ENCODE assay signal across 8 mouse cellular contexts in genomic region chr13:112271901-112272537, GRCm38 (mm10). TPM values are rescaled to one million over a fixed set of nuclear protein-coding genes. Genes with fewer than 3 reads are reported as not detected.
DNase-seq lines count a peak whose midpoint lies in the region; ATAC-seq and TF ChIP-seq lines count a peak whose summit lies in the region.

No protein-coding gene starts in this region.

- no peaks in the 10 kb centered on the region for H3K36me3 ChIP-seq in embryonic facial prominence, embryonic 12.5 days
- no peaks in the 10 kb centered on the region for H3K36me3 ChIP-seq in lung, embryonic 14.5 days (ENCODE audit: insufficient read depth)
- H3K36me3 ChIP-seq in thymus, adult 2 months (ENCODE audit: control insufficient read depth, insufficient read depth, low read length), result no peaks in the 10 kb centered on the region

- no peak overlapping the region for H3K9ac ChIP-seq in embryonic facial prominence, embryonic 12.5 days
- no peak overlapping the region for H3K9ac ChIP-seq in lung, embryonic 14.5 days

- H3K27me3 ChIP-seq in embryonic facial prominence, embryonic 12.5 days, result no peaks in the 10 kb centered on the region
- H3K27me3 ChIP-seq in lung, embryonic 14.5 days (ENCODE audit: insufficient read depth, low read length), result no peaks in the 10 kb centered on the region
- no peaks in the 10 kb centered on the region for H3K27me3 ChIP-seq in thymus, adult 2 months (ENCODE audit: control insufficient read depth, insufficient read depth, low read length)

- no peaks in the 10 kb centered on the region for H3K4me1 ChIP-seq in embryonic facial prominence, embryonic 12.5 days
- no peaks in the 10 kb centered on the region for H3K4me1 ChIP-seq in lung, embryonic 14.5 days (ENCODE audit: insufficient read depth)
- H3K4me1 ChIP-seq in thymus, adult 2 months (replicated peaks; ENCODE audit: control insufficient read depth, insufficient read depth, low read length), result no peaks in the 10 kb centered on the region

- H3K4me3 ChIP-seq in gastrocnemius, adult 2 months, result no peak overlapping the region
- H3K4me3 ChIP-seq in embryonic facial prominence, embryonic 12.5 days, result no peak overlapping the region
- no peak overlapping the region for H3K4me3 ChIP-seq in lung, embryonic 14.5 days (ENCODE audit: low read depth, low read length)
- no peak overlapping the region for H3K4me3 ChIP-seq in thymus, adult 2 months (ENCODE audit: control insufficient read depth, insufficient read depth, low read length)

- DNase-seq in gastrocnemius, adult 2 months, result no peak
- DNase-seq in gastrocnemius, postnatal 36 days, result no peak
- peak; percentile 8 to 39 for DNase-seq in spleen, postnatal 36 days (ENCODE audit: low spot score in 2 of 2)
- DNase-seq in spleen, postnatal 10 days (ENCODE audit: low spot score in 2 of 2), result no peak
- DNase-seq in lung, embryonic 14.5 days, result peak; percentile 90
- peak; percentile 48 for DNase-seq in thymus, adult 2 months

- TF ChIP-seq CTCF in gastrocnemius, adult 2 months (IDR thresholded peaks at IDR 0.05), result peak; percentile 70
- peak; percentile 68 for TF ChIP-seq CTCF in lung, embryonic 14.5 days (IDR thresholded peaks at IDR 0.05; ENCODE audit: low read depth)
- no peak for TF ChIP-seq CTCF in thymus, adult 2 months (IDR thresholded peaks at IDR 0.05; ENCODE audit: borderline replicate concordance, control insufficient read depth, extremely low read depth, insufficient read depth, low read length, poor library complexity)

- H3K27ac ChIP-seq in gastrocnemius, adult 2 months, result no peak overlapping the region
- no peak overlapping the region for H3K27ac ChIP-seq in embryonic facial prominence, embryonic 12.5 days
- no peak overlapping the region for H3K27ac ChIP-seq in lung, embryonic 14.5 days (ENCODE audit: low read depth)
- no peak overlapping the region for H3K27ac ChIP-seq in thymus, adult 2 months (ENCODE audit: control insufficient read depth, insufficient read depth, low read length)

- no peaks in the 10 kb centered on the region for H3K9me3 ChIP-seq in embryonic facial prominence, embryonic 12.5 days
- no peaks in the 10 kb centered on the region for H3K9me3 ChIP-seq in lung, embryonic 14.5 days (ENCODE audit: low read depth, low read length)

- peak; percentile 22; the same call in 1 of the 2 replicates for ATAC-seq in embryonic facial prominence, embryonic 12.5 days (ENCODE audit: insufficient number of reproducible peaks, insufficient read depth, low FRiP score, low TSS enrichment)
- ATAC-seq in lung, embryonic 14.5 days (ENCODE audit: insufficient read depth), result peak; percentile 38; the same call in 1 of the 2 replicates
- no peak for ATAC-seq in frontal cortex, adult (ENCODE audit: low TSS enrichment)

- WGBS in embryonic facial prominence, embryonic 12.5 days, result 13% methylated on average over 5 of the region's 5 CpGs
- WGBS in lung, embryonic 14.5 days, result 12% methylated on average over 5 of the region's 5 CpGs
- 28% methylated on average over 5 of the region's 5 CpGs for WGBS in thymus, adult 2 months

- TF ChIP-seq POLR2A in thymus, adult 2 months (IDR thresholded peaks at IDR 0.05; ENCODE audit: control insufficient read depth, extremely low read depth, insufficient read depth, low read length, poor library complexity), result no peak

- no peak overlapping the region for H3K4me2 ChIP-seq in embryonic facial prominence, embryonic 12.5 days (replicated peaks)
- no peak overlapping the region for H3K4me2 ChIP-seq in lung, embryonic 14.5 days

- intact Hi-C loops in gastrocnemius, adult 2 months (cut with DNase I), result loop anchor here (1.0 kb wide), 1 partner anchor 237 kb away; no protein-coding TSS in a partner anchor
- intact Hi-C loops in gastrocnemius, postnatal 36 days (cut with DNase I), result loop anchor here (5.0 to 10.0 kb wide), 2 partner anchors 235 to 353 kb away; no protein-coding TSS in a partner anchor

RNA-seq across cellular contexts. Expression of gene Ankrd55, which starts 16.2 kb away (rescaled TPM):
- total RNA-seq in gastrocnemius, adult 2 months (2021), result not detected
- total RNA-seq in gastrocnemius, postnatal 36 days (2021), result not detected
- 1.8 and 2.1 TPM in 2 replicates for polyA plus RNA-seq in embryonic facial prominence, embryonic 12.5 days (2016; fragmentation: Nextera tagmentation; extraction: Ambion mirVana)
- polyA plus RNA-seq in lung, embryonic 14.5 days (2014; fragmentation: Nextera tagmentation; extraction: Ambion mirVana), result 0.18 and 0.22 TPM in 2 replicates
- polyA plus RNA-seq in thymus, adult 2 months (2012; rRNA removed), result 2.5 and 2.6 TPM in 2 replicates

Comparison
In these comparisons a context has a peak if more than half of its experiments do, and no peak if none do; other contexts are left out.
1. DNase-seq: peak in spleen, postnatal 36 days (2 of 2), lung, embryonic 14.5 days (single experiment) and thymus, adult 2 months (single experiment); none in gastrocnemius, adult 2 months (single experiment), gastrocnemius, postnatal 36 days (0 of 2) and spleen, postnatal 10 days (0 of 2).